Mouse (Mus musculus) left cerebral cortex, adult 2 months (tissue): ENCODE data around the gene Srrm4. TPM values are rescaled to one million over a fixed set of nuclear protein-coding genes. Genes with fewer than 3 reads are reported as not detected.
A peak's percentile ranks its signal among the peaks of the same experiment; 100 is the strongest.

Experiments used
- DNase-seq, 2 experiments: peaks; one replicate each; pipeline ENCODE4 v3.0.0; 2021 to 2022; ENCODE audit warnings: low spot score in 2 of 2, mixed read lengths in 1 of 2; ENCODE audit errors: extremely low spot score in 1 of 2
- H3K27ac ChIP-seq: fragments of 200-600 bp; 2 replicates; pipeline ENCODE4 v1.8.1; 2022
- H3K4me3 ChIP-seq: fragments of 200-600 bp; 2 replicates; pipeline ENCODE4 v1.8.1; 2022
- CTCF ChIP-seq: fragments of 200-600 bp; IDR thresholded peaks from 2 replicates; pipeline ENCODE4 v1.8.1; 2022; ENCODE audit warnings: antibody characterized with exemption, mild to moderate bottlenecking, moderate library complexity
- intact Hi-C: fragments of 180-260 bp; cut with DNase I; formaldehyde crosslinking; loops from one replicate; pipeline ENCODE4 v1.15.1; 2025
- total RNA-seq, 2 experiments: library from RNA; stranded (reverse); gene quantifications; 2 replicates each; pipeline ENCODE4 v1.2.3; 2021

Srrm4 gene
- total RNA-seq, 2 experiments from 2014 or later: 28.8 to 30.7 TPM

DNA sequence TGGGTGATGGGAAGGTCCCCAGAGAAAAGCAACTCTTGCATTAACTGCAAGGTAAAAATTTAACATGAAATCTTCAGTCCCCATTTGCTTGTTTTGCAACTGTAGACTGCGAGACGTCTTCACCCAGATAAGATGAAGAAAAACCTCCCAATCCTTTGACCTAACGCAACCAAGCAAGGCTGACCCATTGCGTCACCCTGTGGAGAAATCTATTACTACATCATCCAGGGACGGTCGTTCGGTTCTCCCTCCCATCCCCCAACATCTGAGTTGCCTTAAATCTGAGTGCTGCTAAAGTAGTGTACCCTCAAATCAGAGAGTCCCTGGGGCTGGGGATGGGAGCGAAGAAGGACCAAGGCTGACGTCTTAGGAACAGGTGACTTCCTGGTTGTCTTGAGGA is 182.7 kb downstream of the Srrm4 start:
- H3K27ac ChIP-seq: no peak overlapping the region
- no peak for DNase-seq
- H3K4me3 ChIP-seq: no peak overlapping the region
- intact Hi-C loops: no loop called here
- TF ChIP-seq CTCF: no peak; the same call in 1 of the 2 replicates

DNA sequence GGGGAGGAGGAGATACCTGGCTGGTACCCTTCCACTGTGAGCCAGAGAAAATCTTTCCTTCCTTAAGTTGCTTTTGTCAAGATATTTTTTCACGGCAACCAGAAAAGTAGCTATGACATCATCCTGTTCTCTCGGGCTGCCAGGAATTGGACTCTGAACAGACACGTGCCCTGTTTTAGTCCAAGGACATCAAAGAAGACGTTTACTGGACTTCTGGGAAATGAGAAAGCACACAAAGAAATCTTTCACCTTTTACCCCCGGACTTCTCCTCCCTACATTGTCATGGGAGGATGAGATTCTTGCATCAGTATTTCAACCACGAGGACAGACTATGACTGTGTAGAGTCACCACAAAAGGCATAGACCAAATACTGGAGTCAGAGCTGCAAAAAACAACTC is 183.7 kb downstream of the Srrm4 start:
- H3K4me3 ChIP-seq: no peak overlapping the region
- intact Hi-C loops: no loop called here
- 0 out of 2 replicates have a peak overlapping the region, but pooled peaks have one; percentile 8 for H3K27ac ChIP-seq
- no peak for DNase-seq
- TF ChIP-seq CTCF: no peak

DNA sequence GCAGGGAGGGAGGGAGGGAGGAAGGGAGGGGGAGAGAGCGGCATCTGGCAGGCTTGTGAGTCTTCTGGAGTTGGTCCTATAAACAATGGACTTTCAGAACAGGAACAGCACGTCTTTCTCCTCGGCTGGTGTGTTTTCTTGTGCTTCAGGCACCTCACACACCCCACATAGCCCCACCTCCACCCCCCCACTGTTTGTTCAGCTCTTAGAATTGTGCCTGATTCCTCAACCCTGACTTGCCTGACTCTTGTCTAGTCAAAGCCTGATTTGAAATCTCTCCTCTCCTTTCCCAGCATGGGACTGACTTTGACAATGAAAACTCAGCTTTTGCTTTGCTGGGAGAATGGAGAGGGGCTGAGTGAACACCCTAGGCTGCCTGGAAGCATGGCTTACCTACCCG is 184.3 kb downstream of the Srrm4 start:
- intact Hi-C loops: no loop called here
- Histone ChIP-seq H3K27ac (0 out of 2 replicates have a peak overlapping the region, but pooled peaks have one; percentile 8), H3K4me3 (no peak overlapping the region)
- no peak for DNase-seq
- no peak for TF ChIP-seq CTCF

DNA sequence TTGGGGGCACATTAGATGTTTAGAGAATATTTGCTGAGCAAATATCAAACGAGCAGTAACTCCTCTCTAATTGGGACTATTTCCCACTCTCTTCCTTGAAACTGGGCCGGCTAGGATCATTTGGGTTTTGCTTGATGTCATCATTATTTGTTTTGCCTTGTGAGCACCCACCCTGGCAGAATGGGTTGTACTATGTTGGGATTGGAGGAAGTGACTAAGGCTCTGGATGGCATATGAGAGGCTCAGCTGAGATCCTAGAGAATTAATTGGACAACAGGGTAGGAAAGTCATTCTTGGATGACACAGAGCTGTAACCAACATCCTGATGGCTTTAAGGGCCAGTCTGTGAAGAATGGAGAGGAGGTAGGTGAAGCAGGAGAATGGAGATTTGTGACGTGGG is 185.1 kb downstream of the Srrm4 start:
- H3K27ac ChIP-seq: no peak overlapping the region
- intact Hi-C loops: no loop called here
- TF ChIP-seq CTCF: no peak
- no peak for DNase-seq
- no peak overlapping the region for H3K4me3 ChIP-seq

DNA sequence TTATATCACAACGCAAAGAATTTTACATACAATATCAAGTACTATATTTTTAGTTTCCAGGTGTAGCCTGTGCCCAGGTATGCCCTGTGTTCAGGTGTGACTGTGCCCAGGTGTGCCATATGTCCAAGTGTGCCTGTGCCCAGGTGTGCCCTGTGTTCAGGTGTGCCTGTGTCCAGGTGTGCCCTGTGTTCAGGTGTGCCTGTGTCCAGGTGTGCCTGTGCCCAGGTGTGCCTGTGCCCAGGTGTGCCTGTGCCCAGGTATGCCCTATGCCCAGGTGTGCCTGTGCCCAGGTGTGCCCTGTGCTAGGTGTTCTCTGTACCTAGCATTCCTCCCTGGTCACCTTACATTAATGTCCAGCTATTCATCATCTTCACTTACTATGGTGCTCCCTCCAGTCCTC is 185.7 kb downstream of the Srrm4 start:
- DNase-seq: no peak
- intact Hi-C loops: no loop called here
- Histone ChIP-seq H3K4me3 (no peak overlapping the region), H3K27ac (no peak overlapping the region)
- no peak for TF ChIP-seq CTCF

DNA sequence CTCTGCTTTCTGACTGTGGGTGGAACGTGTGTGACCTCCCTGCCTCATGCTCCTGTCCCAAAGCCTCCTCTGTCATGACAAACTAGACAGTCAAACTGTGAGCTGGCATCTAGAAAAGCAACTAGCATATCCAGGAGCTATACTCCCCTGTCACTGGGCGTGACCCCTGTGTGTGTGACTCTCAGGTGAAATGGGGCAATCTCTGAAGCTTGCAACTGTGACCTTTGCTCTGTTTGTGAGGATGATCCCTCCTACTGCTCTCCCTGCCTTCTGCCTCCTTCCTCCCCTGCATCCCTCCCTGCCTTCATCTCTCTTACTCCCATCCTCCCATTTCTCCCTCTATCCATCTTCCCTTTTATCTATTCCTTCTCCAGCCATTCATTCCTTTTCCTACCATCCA is 187.6 kb downstream of the Srrm4 start:
- TF ChIP-seq CTCF: no peak
- intact Hi-C loops: no loop called here
- DNase-seq: no peak
- Histone ChIP-seq H3K4me3 (no peak overlapping the region), H3K27ac (no peak overlapping the region)

DNA sequence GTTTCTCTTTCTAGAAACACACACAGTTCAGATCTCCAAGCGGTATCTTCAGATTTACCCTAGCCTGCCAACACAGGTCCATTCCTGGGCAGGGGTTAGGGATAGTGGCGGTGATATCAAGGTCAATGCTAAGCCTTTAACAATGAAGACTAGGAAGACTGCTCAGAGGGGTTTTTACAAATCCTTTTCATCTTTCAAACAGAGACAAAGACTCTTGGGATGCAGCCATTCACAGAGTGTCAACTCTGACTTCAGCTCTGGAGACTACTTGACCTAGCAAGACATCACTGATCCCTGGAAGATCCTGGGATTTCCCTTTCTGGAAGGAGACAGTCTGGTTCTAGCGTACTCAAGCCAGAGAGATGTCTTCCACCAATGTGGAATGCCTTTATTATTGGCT is 190.8 kb downstream of the Srrm4 start:
- TF ChIP-seq CTCF: no peak
- Histone ChIP-seq H3K4me3 (no peak overlapping the region), H3K27ac (no peak overlapping the region)
- DNase-seq: no peak
- intact Hi-C loops: no loop called here

DNA sequence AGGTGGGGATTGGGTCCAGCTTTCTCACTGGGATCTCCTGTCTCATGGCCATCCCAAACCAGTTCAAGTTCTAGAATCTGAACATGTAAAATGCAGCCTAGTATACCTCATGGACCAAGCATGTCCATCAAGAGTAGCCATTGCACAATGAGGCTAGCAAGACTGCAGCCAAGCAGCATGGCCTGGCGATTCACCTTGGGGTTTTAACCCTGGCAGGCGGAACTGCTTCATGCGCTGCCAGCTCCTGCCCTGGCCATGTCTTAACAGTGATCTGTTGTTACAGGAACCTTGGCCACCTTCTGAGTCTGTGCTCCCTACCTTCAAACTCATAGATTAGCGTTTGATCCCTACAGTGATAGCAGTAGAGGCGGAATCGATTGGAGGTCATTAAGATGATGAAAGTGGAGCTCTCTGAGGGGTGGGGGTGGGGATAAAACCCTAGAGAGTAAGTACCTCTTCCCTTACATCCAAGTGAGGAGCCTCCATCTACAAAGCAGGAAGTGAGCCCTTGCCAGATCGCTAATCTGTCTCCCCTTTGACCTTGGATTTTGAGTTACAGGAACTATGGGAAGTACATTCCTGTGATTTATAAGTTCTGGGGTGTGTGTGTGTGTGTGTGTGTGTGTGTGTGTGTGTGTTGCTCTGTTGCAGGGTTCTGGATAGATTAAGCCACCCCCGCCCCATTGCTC is 191.4 kb downstream of the Srrm4 start:
- Histone ChIP-seq H3K4me3 (no peak overlapping the region), H3K27ac (no peak overlapping the region)
- intact Hi-C loops: no loop called here
- no peak for TF ChIP-seq CTCF
- DNase-seq: no peak

DNA sequence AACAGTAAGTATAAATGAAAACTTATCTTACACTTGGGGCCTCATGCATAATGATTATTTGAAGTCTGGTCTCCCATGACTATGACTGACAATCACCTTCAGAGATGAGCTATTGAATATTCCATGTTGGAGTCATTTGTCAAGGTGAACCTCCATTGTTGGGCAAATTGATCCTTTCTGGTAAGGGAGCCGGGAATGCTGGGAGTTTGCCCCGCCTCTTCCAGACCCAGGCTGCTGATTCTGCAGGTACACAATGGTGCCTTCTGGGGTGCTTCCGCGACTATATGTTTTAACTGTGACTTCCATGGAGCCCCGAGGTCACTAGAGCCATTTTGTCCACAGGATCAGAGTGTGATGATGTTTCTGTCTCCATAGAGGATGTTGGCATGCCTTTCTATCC is 195.5 kb downstream of the Srrm4 start:
- TF ChIP-seq CTCF: no peak
- no peak for DNase-seq
- Histone ChIP-seq H3K4me3 (no peak overlapping the region), H3K27ac (no peak overlapping the region)
- intact Hi-C loops: no loop called here

DNA sequence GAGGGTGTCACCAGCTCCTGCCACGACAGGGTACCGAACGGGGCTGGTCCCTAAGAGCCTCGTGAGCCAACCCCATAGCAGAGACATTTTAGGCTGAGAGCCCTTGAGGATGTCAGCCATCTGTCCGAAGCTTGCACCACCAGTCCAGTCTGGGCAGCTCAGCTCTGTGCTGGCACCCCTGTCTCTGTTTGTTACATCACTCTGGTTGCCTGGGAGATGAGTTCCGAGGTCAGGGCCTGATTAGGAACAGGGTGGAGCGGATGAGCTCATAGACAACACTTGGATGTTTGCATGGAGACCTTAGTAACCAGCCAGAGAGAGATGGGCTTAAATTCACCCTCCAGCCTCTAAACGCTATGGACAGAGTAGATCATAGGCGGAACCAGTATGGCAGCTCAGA is 199.0 kb downstream of the Srrm4 start:
- Histone ChIP-seq H3K4me3 (no peak overlapping the region), H3K27ac (no peak overlapping the region)
- no peak for TF ChIP-seq CTCF
- DNase-seq: no peak
- intact Hi-C loops: no loop called here

DNA sequence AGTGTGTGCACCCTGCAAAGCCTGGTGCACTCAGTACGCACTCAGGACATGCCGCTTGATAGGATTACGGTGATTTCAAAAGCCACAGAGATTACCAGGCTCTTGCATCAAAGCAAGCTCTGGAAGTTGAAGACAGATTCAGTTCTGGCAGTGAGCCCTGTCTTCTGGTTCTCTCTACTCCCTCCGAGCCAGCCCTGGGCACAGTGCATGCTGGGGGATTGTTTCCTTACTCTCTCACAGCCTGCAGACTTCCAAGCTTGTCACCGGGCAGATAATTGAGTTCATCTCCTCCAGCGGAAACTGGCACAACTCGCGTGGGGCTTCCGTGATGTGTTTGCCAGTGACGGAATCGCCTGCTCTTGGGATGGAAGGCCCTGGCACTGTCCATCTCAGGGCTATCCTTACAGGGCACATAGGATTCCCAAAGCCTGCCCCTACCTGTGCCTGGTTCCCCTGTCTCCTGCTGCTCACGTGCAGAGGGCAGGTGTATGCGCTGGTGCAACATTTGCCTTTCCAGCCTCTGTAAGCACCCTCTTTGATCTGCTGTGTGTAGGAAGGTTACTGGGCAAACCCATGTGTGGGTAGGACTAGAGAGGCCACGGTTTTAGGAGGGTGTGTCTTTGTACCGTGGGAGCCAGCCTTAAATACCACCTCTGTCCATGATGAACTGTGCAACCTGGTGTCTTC is 201.6 kb downstream of the Srrm4 start:
- no peak for TF ChIP-seq CTCF
- Histone ChIP-seq H3K4me3 (no peak overlapping the region), H3K27ac (no peak overlapping the region)
- intact Hi-C loops: loop anchor here (5.0 to 10.0 kb wide), 3 partner anchors 57 to 205 kb away; partner anchors contain the start of gene Srrm4
- DNase-seq: peak in 1 of 2 experiments; percentile 21

DNA sequence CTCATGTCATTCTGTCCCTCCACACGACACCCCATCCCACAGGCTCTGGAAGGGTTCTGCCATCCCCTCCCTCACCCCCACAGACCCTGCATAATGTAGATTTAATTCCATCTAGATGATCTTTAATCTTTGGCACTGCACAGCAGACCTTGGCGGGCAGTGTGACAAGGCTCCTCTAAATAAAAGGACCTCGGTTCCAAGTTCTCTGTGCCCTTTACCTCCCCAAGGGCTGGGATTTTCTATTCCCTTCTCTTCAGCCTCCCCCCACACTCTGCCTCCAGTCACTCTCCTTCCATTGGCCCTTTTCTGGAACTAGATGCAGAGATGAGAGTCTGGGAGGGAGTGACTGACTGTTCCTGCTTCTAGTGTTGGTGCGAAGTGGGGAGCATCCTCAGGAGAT is 202.3 kb downstream of the Srrm4 start:
- no peak for DNase-seq
- Histone ChIP-seq H3K4me3 (no peak overlapping the region), H3K27ac (no peak overlapping the region)
- intact Hi-C loops: loop anchor here (5.0 to 10.0 kb wide), 3 partner anchors 58 to 205 kb away; partner anchors contain the start of gene Srrm4
- no peak for TF ChIP-seq CTCF

Other genes starting within 250 kb of the Srrm4 start
- 10 to 100 TPM; 11.0 to 12.6 TPM for gene Hspb8, start 169.0 kb downstream of the Srrm4 start, total RNA-seq